Mouse (Mus musculus) 3T3-L1 (cell line): ENCODE data around the gene 2310039H08Rik.

Source experiments
- DNase-seq: peaks from one replicate; pipeline ENCODE4 v3.0.0-alpha.2; 2015; ENCODE audit warnings: low read depth, low spot score

Gene 2310039H08Rik

GRCm38 (mm10) chr17:46809131-46809830 is 36.8 kb downstream of the 2310039H08Rik start:
- no peak for DNase-seq

- DNase-seq, result no peak
These were observed 38.2 kb downstream of the 2310039H08Rik start for GRCm38 (mm10) chr17:46810672-46811071.

- no peak for DNase-seq
These were observed 40.0 kb downstream of the 2310039H08Rik start for GRCm38 (mm10) chr17:46812442-46812841.

- no peak for DNase-seq
These were observed 41.2 kb downstream of the 2310039H08Rik start for GRCm38 (mm10) chr17:46813637-46814036.

GRCm38 (mm10) chr17:46814497-46814896 is 42.1 kb downstream of the 2310039H08Rik start:
- DNase-seq, result no peak

GRCm38 (mm10) chr17:46816306-46816705 is 43.9 kb downstream of the 2310039H08Rik start:
- no peak for DNase-seq

GRCm38 (mm10) chr17:46817734-46818158 is 45.3 kb downstream of the 2310039H08Rik start:
- DNase-seq, result no peak

- no peak for DNase-seq
These were observed 48.2 kb downstream of the 2310039H08Rik start for GRCm38 (mm10) chr17:46820628-46821027.
